Mouse (Mus musculus) hindlimb bud, embryonic 11.5 days (tissue): ENCODE results near the gene Ctnna2.

Source experiments
- DNase-seq: peaks from one replicate; pipeline ENCODE4 v3.0.0-alpha.2; 2012; ENCODE audit warnings: low read depth, low spot score; ENCODE audit errors: extremely low spot score

Ctnna2 gene

DNA sequence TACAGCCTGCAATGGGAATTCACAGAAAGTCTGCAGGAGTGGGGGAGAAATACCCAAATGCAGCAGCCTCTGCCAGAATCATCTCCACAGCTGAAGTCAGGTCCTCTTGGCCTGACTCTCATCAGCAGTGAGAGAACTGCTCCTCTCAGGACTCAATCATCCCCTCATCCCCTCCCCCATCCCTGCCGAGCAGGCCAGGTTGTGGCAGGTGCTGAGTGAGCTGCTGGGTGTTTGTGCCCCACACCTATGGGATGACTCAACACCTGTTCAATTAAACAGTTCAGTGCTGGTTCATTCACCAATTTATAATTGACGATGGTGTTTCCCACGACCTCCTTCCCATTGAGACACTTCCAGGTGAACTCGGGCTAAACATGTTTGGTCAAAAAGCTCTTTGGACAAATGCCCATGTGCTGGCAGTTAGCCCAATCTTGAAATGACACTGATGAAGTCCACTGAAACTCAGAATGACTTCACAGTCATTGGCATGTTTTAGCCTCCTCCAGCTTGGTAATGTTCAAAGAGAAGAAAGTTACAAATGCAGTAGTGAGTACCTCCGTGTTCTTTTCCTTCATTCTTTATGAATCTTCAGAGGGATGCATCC, 1000.1 kb downstream of the Ctnna2 start:
- no peak for DNase-seq

DNA sequence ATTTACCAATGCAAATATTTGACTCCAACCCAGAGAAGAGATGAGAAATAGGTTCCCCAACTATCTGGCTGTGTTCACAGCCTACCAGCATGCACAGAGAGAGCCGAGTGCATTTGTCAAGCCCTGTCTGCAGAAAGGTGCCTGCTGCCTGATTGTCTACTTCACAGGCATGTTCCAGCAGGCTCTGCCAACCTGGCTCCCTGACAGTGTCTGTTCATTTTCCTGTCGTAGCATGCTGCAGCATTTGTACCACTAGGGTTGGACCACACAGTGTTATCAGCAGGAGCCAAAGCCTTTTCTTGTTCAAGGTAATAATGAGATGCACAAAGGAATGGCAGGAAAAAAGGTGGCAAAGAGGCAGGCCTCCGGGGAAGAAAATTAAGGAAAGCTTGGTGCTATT, 1001.7 kb downstream of the Ctnna2 start:
- no peak for DNase-seq

- DNase-seq = no peak
These were observed 1005.2 kb downstream of the Ctnna2 start for GRCm38 (mm10) chr6:76974297-76974696.

GRCm38 (mm10) chr6:76964998-76965432, 1014.5 kb downstream of the Ctnna2 start:
- no peak for DNase-seq

DNA sequence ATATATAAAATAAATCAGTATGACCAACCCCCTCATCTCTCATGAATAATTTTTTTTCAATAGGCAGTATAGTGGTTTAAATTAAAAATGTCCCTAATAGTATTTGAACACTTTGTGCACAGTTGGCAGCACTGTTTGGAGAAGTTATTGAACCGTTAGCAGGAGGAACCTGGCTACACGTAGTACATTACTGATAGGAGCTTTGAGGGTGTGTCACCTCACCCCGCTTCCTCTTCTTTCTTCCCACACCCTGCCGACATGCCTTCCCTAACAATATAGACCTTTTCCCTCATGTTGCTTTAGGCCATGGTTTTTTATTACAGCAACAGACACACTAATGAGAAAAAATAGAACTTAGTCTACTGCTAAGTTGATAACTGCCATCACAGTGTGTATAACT, 1071.4 kb downstream of the Ctnna2 start:
- DNase-seq = no peak

DNA sequence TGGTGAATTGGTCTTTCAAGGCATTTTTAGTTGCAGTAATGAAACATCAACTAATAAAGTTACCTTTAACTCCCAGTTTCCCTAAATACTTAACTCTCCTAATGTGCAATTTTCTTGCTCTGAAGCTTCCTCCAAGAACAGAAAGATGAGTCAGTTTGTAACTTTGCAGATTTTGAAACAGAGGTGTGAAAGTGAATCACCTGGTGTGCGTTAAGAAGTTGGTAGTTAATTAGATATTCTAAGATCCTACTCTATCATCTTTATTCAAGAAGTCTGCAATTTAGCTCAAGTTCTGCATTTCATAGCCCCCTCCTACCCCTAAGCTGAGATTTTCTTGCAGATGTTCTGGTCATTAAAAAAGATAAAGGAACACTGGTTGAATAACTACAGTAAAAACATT, 1082.3 kb downstream of the Ctnna2 start:
- no peak for DNase-seq
